Mouse (Mus musculus): ENCODE results near the gene Tubb2a. TPM values are rescaled to one million over a fixed set of nuclear protein-coding genes. Genes with fewer than 3 reads are reported as not detected.

Gene Tubb2a
- polyA plus RNA-seq, 1 experiment: 3,454 TPM

DNA sequence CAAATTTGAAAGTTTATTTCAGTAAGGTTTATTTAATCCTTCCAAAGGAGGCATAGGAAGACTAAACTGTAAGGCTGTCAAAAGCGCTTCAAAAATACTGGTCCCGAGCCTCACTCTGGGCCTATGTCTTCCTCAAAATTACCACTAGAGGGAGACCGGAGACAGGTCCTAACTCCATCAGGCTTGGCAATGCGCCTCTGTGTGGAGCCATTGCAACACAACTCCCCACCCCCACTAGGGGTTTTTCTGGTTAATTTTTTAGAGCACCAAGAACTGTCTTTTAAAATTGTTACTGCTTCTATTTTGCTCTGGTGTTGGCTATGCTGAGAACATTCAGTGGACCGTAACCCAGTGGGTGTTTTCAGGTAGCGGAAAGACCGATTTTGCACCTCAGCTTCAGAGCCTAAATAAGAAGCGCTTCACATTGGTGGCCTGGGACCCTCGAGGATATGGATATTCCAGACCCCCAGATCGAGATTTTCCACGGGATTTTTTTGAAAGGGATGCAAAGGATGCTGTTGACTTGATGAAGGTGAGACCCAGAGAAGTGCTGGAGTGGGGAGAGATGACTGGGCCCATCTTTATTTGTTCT, 31.3 kb downstream of the Tubb2a start:
- DNase-seq (ENCODE audit: low read depth): peak; percentile 94
- TF ChIP-seq POLR2A (IDR thresholded peaks at IDR 0.05; ENCODE audit: borderline replicate concordance, extremely low read depth, insufficient read depth, insufficient read length, poor library complexity, severe bottlenecking) (no peak), CTCF (IDR thresholded peaks at IDR 0.05; ENCODE audit: borderline replicate concordance, extremely low read depth, insufficient read depth, insufficient read length) (peak; percentile 89)

DNA sequence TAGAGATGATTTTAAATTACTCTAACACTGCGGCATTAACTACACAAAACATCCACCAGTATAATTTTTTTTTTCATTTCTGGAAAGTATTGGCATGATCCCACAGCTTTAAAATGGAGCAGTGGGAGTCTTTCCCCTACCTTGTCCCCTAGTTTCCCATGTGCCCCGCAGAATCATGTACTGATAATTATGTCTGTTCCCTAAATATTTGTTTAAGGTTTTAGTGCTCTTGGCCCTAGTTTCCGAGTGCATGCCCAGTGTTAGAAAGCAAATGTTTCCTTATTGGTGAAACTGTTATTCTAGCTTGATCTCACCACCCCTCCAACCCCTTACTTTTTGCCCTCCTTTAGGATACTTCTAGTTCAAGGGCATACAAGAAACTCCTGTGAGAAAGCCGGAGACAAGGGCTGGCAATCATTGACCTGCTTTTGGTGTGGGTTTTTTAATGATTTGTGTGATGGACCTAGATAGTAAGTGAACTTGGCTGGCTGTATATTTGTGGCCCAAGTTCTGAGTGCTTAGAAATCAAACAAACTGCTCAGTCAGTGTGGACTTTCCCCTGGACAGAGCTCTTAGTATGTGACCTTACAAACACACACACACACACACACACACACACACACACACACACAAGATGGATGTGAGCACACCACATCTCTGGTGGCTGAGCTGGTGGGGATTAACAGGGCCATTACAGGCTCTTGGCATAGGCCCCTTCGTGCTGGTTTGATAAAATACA, 32.1 kb downstream of the Tubb2a start:
- no peak for DNase-seq (ENCODE audit: low read depth)
- TF ChIP-seq CTCF (IDR thresholded peaks at IDR 0.05; ENCODE audit: borderline replicate concordance, extremely low read depth, insufficient read depth, insufficient read length) (no peak), POLR2A (IDR thresholded peaks at IDR 0.05; ENCODE audit: borderline replicate concordance, extremely low read depth, insufficient read depth, insufficient read length, poor library complexity, severe bottlenecking) (no peak)

DNA sequence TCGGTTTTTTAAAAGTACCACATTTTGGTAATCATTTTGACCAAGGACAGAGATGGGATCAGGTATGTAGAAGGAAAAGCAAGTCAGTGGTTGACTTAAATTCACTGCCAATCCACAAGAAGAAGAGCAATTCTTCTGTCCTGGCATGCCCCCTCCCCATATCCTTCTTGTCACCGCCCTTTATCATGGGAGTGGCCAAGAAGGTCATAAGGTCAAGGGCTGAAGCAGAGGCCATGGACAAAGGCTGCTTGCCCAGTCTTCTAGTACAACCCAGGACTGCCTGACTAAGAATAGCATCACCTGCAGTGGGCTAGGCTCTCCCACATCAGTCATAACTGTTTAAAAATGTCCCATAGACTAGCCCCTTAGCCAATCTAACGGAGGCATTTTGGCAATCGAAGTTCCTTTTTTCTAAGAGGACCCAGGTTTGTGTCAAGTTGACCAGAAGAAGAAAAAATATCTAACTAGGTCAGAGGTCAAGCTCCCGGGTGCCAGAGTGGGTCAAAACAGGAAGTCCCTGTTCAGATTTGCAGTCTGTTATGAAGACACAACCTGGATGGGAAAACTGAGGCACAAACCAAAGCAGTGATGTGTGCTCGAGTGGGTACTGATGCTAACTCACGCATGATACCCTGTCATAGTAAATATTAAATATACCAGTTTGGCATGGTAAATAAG, 34.0 kb downstream of the Tubb2a start:
- DNase-seq (ENCODE audit: low read depth): no peak
- TF ChIP-seq POLR2A (IDR thresholded peaks at IDR 0.05; ENCODE audit: borderline replicate concordance, extremely low read depth, insufficient read depth, insufficient read length, poor library complexity, severe bottlenecking) (no peak), CTCF (IDR thresholded peaks at IDR 0.05; ENCODE audit: borderline replicate concordance, extremely low read depth, insufficient read depth, insufficient read length) (no peak)

DNA sequence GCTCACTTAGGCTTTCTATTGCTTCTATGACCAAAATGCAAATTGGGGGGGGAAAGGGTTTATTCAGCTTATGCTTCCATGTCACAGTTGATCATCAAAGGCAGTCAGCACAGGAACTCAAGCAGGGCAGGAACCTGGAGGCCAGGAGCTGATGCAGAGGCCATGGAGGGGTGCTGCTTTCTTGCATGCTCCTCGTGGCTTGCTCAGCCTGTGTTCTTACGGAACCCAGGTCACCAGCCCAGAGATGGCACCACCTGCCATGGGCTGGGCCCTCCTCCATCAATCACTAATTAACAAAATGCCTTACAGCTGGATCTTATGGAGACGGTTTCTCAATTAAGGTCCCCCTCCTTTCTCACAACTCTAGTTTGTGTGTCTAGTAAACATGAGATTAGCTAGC, 37.7 kb downstream of the Tubb2a start:
- TF ChIP-seq CTCF (IDR thresholded peaks at IDR 0.05; ENCODE audit: borderline replicate concordance, extremely low read depth, insufficient read depth, insufficient read length) (no peak), POLR2A (IDR thresholded peaks at IDR 0.05; ENCODE audit: borderline replicate concordance, extremely low read depth, insufficient read depth, insufficient read length, poor library complexity, severe bottlenecking) (no peak)
- no peak for DNase-seq (ENCODE audit: low read depth)

DNA sequence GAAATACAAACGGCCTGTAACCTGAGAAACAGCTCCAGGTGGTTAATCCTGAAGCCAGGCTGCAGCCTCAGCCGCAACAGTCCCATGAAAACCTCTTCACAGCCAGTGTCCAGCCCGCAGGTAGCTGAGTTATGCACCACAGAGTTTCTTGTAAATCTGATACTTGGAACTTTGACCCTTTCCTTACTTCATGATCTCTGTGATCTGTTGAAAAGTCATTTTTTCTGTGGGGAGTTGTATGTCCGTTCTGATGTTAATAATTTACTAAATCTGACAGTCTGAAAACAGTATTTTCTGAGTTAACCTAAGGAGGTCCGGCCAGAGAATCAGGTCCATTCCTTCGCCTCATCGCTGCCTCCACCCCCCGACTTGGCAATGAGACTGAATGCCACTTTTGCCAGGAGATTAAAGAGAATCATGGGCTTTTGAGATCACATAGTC, 38.9 kb downstream of the Tubb2a start:
- no peak for DNase-seq (ENCODE audit: low read depth)
- no peak for TF ChIP-seq CTCF (IDR thresholded peaks at IDR 0.05; ENCODE audit: borderline replicate concordance, extremely low read depth, insufficient read depth, insufficient read length)
- TF ChIP-seq POLR2A (IDR thresholded peaks at IDR 0.05; ENCODE audit: borderline replicate concordance, extremely low read depth, insufficient read depth, insufficient read length, poor library complexity, severe bottlenecking): no peak

DNA sequence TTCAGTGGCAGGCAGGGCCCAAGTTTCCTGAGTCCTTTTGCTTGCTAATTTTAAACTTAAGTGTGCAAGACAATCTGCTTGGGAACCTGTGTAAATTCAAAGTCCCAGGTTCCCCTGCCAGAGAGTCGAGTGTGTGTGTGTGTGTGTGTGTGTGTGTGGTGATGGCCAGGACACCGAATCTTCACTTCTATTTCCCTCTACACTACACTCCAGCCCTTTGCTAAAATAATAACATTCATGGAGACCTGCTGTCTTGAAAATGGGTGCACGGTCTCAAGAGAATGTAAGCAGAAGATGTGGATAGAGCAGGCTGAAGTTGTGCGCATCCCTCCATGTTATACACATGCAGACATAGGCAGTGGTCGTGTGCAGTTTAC, 39.8 kb downstream of the Tubb2a start:
- DNase-seq (ENCODE audit: low read depth): no peak
- no peak for TF ChIP-seq CTCF (IDR thresholded peaks at IDR 0.05; ENCODE audit: borderline replicate concordance, extremely low read depth, insufficient read depth, insufficient read length)
- no peak for TF ChIP-seq POLR2A (IDR thresholded peaks at IDR 0.05; ENCODE audit: borderline replicate concordance, extremely low read depth, insufficient read depth, insufficient read length, poor library complexity, severe bottlenecking)

DNA sequence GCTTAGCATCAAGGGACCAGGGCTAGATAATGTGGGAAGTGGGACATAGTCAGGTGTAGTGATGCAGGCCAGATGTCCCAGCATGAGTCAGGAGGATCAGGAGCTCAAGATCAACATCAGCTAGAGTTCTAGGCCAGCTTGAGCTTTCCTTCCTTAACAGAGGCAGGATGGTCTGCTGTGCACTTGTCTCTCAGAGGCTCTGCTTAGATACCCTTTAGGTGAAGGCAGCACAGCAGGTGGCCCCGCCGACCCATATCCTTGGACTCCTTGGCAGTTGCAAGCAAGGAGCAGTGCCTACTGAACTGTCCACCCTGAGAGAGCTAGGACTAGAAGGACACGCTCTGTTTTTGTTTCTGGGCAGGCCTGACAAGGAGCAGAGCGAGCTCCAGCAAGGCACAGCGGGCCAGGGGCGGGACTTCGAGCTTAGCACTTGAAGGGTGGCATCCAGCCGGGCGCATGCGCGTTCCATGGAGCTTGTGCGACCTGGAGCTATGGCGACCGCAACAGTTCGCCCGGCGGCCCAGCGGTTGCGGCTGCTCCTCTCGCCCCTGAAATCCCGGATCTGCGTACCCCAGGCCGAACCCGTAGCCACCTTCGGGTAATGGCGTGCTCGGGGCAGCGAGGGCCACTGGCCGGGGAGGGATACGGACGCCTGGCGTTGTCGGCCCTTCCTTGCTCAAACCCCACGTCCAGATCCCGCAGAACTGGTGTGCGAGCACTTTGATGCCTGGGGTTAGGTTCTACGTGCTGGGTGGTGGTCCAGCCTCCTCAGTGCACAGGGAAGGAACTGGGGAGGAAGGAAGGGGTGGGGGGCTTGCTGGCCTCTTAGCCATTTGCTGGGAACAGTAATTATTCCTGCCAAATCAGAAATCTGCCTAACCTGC, 40.4 kb downstream of the Tubb2a start, which contains the start of gene Bphl:
Gene Bphl, plus strand, starts transcription at position 426 of the 884 bp plus-strand sequence.
- no peak for TF ChIP-seq CTCF (IDR thresholded peaks at IDR 0.05; ENCODE audit: borderline replicate concordance, extremely low read depth, insufficient read depth, insufficient read length)
- peak; percentile 88; the same call in 1 of the 2 replicates for TF ChIP-seq POLR2A (IDR thresholded peaks at IDR 0.05; ENCODE audit: borderline replicate concordance, extremely low read depth, insufficient read depth, insufficient read length, poor library complexity, severe bottlenecking)
- DNase-seq (ENCODE audit: low read depth): peak; percentile 98

DNA sequence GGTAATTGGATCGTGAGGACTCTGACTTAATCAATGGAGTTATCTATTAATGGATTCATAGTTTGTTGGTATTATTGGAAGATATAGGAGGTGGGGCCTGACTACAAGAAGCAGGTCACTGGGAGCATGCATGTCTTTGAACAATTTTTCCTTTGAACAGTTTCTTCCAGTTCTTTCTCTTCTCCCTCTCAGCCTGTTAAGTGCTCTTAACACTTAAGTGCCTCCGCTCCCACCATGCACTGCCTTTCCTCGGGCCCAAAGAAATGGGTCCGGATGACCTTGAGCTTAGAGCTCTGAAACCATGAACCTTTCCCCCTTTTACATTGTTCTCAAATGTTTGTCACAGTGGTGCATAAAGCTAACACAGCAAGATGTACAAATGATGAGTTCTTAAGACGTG, 41.1 kb downstream of the Tubb2a start:
- DNase-seq (ENCODE audit: low read depth): no peak
- TF ChIP-seq POLR2A (IDR thresholded peaks at IDR 0.05; ENCODE audit: borderline replicate concordance, extremely low read depth, insufficient read depth, insufficient read length, poor library complexity, severe bottlenecking): no peak
- no peak for TF ChIP-seq CTCF (IDR thresholded peaks at IDR 0.05; ENCODE audit: borderline replicate concordance, extremely low read depth, insufficient read depth, insufficient read length)

DNA sequence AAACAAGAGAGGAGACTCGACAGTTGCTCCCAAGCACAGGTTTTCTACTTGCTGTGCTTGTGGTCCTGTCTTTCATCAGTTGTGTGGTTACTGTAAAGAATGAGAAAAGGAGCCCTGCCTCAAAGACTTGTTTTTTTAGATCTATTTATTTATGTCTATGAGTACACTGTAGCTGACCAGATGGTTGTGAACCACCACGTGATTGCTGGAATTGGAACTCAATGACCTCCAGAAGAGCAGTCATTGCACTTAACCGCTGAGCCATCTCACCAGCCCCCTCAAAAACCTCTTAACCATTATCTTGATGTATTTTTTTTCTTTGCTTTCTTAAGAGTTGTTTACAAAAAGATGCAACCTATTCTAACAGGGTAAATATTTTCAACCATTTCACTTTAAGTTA, 42.4 kb downstream of the Tubb2a start:
- TF ChIP-seq CTCF (IDR thresholded peaks at IDR 0.05; ENCODE audit: borderline replicate concordance, extremely low read depth, insufficient read depth, insufficient read length) (no peak), POLR2A (IDR thresholded peaks at IDR 0.05; ENCODE audit: borderline replicate concordance, extremely low read depth, insufficient read depth, insufficient read length, poor library complexity, severe bottlenecking) (no peak)
- no peak for DNase-seq (ENCODE audit: low read depth)

DNA sequence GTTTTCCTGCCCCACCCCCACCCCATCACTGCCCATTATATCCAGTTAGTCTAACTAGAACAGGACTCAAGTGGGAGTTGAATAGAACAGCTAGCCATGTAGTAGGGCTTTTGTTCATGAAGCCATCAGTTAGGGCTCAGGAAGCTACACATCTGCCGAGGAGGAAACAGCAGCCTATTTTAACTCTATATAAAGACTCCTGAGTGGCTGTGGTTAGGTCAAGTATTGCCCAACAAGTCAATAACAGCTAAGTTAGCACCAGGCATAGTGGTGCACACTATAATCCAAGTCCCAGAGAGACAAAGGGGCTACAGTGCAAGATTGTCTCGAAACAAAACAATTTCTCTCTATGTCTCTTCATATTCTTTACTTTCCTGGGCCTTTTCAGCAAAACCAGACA, 45.8 kb downstream of the Tubb2a start:
- TF ChIP-seq CTCF (IDR thresholded peaks at IDR 0.05; ENCODE audit: borderline replicate concordance, extremely low read depth, insufficient read depth, insufficient read length): no peak
- no peak for TF ChIP-seq POLR2A (IDR thresholded peaks at IDR 0.05; ENCODE audit: borderline replicate concordance, extremely low read depth, insufficient read depth, insufficient read length, poor library complexity, severe bottlenecking)
- DNase-seq (ENCODE audit: low read depth): no peak

Other genes with a start within 250 kb of the Tubb2a start
- gene Serpinb6e, start 234.6 kb downstream of the Tubb2a start, polyA plus RNA-seq (2012; rRNA removed): 0.09 and 0.25 TPM in 2 replicates
- gene Serpinb6c, start 172.3 kb downstream of the Tubb2a start, polyA plus RNA-seq (2012; rRNA removed): 0.20 and 0.36 TPM in 2 replicates
- 3.6 and 4.6 TPM in 2 replicates for gene Nqo2, start 113.3 kb downstream of the Tubb2a start, polyA plus RNA-seq (2012; rRNA removed)
- 3.1 and 4.5 TPM in 2 replicates for gene Ripk1, start 75.6 kb downstream of the Tubb2a start, polyA plus RNA-seq (2012; rRNA removed)
- 25.5 and 28.8 TPM in 2 replicates for gene Serpinb6a, start 75.2 kb downstream of the Tubb2a start, polyA plus RNA-seq (2012; rRNA removed)
- gene Bphl, start 40.4 kb downstream of the Tubb2a start, polyA plus RNA-seq (2012; rRNA removed): 27.7 and 31.5 TPM in 2 replicates
- gene Tubb2b, start 52.5 kb upstream of the Tubb2a start, polyA plus RNA-seq (2012; rRNA removed): 7,416 and 8,191 TPM in 2 replicates
- 113 and 208 TPM in 2 replicates for gene Psmg4, start 85.0 kb upstream of the Tubb2a start, polyA plus RNA-seq (2012; rRNA removed)

Measured in brain, embryonic 14.5 days (tissue).